Mouse (Mus musculus): ENCODE data around the gene Hivep3. TPM values are rescaled to one million over a fixed set of nuclear protein-coding genes. Genes with fewer than 3 reads are reported as not detected.

The Hivep3 gene
- polyA plus RNA-seq, 1 experiment, result 40.0 TPM

DNA sequence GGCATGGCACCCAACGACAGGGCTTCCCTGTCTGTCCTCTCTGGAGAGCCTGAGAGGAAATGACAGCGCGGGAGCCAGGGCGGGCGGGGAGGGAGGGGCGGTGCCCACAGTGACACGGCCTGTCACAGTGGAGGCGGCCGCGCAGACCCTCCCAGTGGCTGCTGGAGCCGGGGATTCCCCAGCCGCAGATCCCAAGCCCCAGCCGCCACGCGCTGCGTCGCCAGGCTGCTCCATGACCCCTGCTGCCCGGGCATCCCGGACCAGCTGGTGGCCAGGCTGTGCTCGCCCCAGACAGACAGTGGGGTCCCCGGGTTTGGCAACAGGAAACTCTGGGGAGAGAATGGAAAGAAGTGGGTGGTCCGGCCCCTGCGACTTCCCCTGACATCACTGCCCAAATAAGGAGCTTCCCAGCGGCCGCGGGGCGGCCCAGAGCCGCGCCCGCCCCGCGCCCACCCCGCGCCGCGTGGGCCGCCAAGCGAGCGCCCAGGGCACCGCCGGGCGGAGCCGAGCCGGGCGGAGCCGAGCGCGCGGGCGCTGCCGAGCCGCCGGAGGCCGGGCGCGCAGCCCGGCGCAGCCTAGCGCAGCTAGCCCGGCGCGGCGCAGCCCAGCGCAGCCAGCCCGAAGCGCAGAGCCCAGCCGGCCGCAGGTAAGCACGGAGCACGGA is 298.9 kb downstream of the Hivep3 start:
- Histone ChIP-seq H3K36me3 (ENCODE audit: control insufficient read depth, insufficient read depth, low read length) (no peaks in the 10 kb centered on the region), H3K4me1 (replicated peaks; ENCODE audit: control insufficient read depth, insufficient read depth, low read length) (peaks cover 53% of the 10 kb centered on the region), H3K27me3 (ENCODE audit: control insufficient read depth, insufficient read depth, low read length) (no peaks in the 10 kb centered on the region), H3K4me3 (ENCODE audit: control insufficient read depth, insufficient read depth, low read length) (peak overlapping the region; percentile 66), H3K27ac (ENCODE audit: control insufficient read depth, insufficient read depth, low read length) (no peak overlapping the region; the same call in 1 of the 2 replicates)
- 13% methylated on average over 69 of the region's 70 CpGs for WGBS
- TF ChIP-seq CTCF (IDR thresholded peaks at IDR 0.05; ENCODE audit: borderline replicate concordance, control insufficient read depth, extremely low read depth, insufficient read depth, low read length, poor library complexity), result no peak
- TF ChIP-seq POLR2A (IDR thresholded peaks at IDR 0.05; ENCODE audit: control insufficient read depth, extremely low read depth, insufficient read depth, low read length, poor library complexity), result no peak
- DNase-seq, result peak; percentile 76

DNA sequence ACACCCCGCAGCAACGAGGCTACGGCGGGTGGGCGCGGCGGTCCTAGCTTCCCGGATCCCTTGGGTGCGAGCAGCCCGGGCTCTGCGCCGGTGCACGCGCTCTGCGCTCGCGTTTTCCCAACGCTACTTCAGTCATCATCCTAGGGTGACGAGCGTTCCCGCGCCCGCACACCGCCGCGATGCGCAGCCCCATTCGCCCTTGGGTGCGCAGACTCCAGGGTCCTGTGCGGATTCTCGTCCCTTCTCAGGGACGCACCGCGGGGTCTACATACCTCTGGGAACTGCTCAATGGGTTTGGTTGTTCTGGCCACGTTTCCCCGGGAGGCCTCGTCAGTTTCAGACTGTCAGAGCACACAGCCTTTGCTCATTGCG is 299.4 kb downstream of the Hivep3 start:
- WGBS, result under 1% methylated on average over 38 of the region's 38 CpGs
- DNase-seq, result no peak
- Histone ChIP-seq H3K27me3 (ENCODE audit: control insufficient read depth, insufficient read depth, low read length) (no peaks in the 10 kb centered on the region), H3K4me3 (ENCODE audit: control insufficient read depth, insufficient read depth, low read length) (peak overlapping the region; percentile 66), H3K4me1 (replicated peaks; ENCODE audit: control insufficient read depth, insufficient read depth, low read length) (peaks cover 53% of the 10 kb centered on the region), H3K36me3 (ENCODE audit: control insufficient read depth, insufficient read depth, low read length) (no peaks in the 10 kb centered on the region), H3K27ac (ENCODE audit: control insufficient read depth, insufficient read depth, low read length) (no peak overlapping the region)
- no peak for TF ChIP-seq POLR2A (IDR thresholded peaks at IDR 0.05; ENCODE audit: control insufficient read depth, extremely low read depth, insufficient read depth, low read length, poor library complexity)
- TF ChIP-seq CTCF (IDR thresholded peaks at IDR 0.05; ENCODE audit: borderline replicate concordance, control insufficient read depth, extremely low read depth, insufficient read depth, low read length, poor library complexity), result no peak

DNA sequence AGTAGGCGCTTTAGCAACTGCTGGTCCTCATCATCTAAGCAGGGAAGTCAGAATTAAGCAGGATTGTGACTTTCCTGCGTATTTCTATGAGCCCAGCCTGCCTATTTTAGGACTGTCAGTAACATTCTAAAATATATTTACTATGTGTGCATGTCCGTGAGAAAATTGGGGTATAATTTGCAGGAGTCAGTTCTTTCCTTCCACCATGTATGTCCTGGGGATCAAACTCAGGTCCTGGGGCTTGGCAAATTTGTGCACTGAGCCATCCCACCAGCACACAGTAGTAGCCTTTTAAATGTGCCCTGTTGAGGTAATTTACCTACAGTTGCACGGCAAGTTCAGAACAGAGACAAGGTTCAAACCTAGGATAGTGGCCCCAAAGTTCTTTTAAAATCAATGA is 302.7 kb downstream of the Hivep3 start:
- H3K27me3 ChIP-seq (ENCODE audit: control insufficient read depth, insufficient read depth, low read length), result no peaks in the 10 kb centered on the region
- DNase-seq, result no peak
- H3K4me1 ChIP-seq (replicated peaks; ENCODE audit: control insufficient read depth, insufficient read depth, low read length), result peaks cover 63% of the 10 kb centered on the region
- no peak overlapping the region for H3K4me3 ChIP-seq (ENCODE audit: control insufficient read depth, insufficient read depth, low read length)
- WGBS, result 93% methylated on average over 4 of the region's 4 CpGs
- TF ChIP-seq POLR2A (IDR thresholded peaks at IDR 0.05; ENCODE audit: control insufficient read depth, extremely low read depth, insufficient read depth, low read length, poor library complexity) (no peak), CTCF (IDR thresholded peaks at IDR 0.05; ENCODE audit: borderline replicate concordance, control insufficient read depth, extremely low read depth, insufficient read depth, low read length, poor library complexity) (no peak)
- no peaks in the 10 kb centered on the region for H3K36me3 ChIP-seq (ENCODE audit: control insufficient read depth, insufficient read depth, low read length)
- H3K27ac ChIP-seq (ENCODE audit: control insufficient read depth, insufficient read depth, low read length), result no peak overlapping the region

DNA sequence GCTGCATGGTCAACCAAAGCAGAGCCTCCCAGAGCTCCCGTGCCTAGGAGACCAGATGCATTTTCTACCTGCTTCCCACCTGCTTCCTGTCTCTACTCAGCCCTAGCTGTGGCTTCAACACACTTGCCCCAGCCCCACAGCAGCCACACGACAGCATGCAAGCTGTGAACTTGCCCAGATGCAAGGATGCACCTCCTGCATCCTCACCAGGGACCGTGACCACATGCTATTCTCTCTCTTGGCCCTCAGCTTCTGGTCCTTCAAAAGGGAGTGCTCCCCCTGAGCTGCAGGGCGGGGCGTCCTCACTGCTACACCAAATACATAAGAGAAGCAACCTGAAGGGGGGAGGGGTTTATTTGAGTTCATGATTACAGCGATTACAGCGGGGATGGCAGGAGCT is 303.4 kb downstream of the Hivep3 start:
- peak; percentile 39 for DNase-seq
- Histone ChIP-seq H3K27ac (ENCODE audit: control insufficient read depth, insufficient read depth, low read length) (no peak overlapping the region), H3K27me3 (ENCODE audit: control insufficient read depth, insufficient read depth, low read length) (no peaks in the 10 kb centered on the region), H3K4me1 (replicated peaks; ENCODE audit: control insufficient read depth, insufficient read depth, low read length) (peaks cover 64% of the 10 kb centered on the region), H3K36me3 (ENCODE audit: control insufficient read depth, insufficient read depth, low read length) (no peaks in the 10 kb centered on the region), H3K4me3 (ENCODE audit: control insufficient read depth, insufficient read depth, low read length) (no peak overlapping the region)
- WGBS, result 14% methylated on average over 7 of the region's 7 CpGs
- TF ChIP-seq POLR2A (IDR thresholded peaks at IDR 0.05; ENCODE audit: control insufficient read depth, extremely low read depth, insufficient read depth, low read length, poor library complexity) (no peak), CTCF (IDR thresholded peaks at IDR 0.05; ENCODE audit: borderline replicate concordance, control insufficient read depth, extremely low read depth, insufficient read depth, low read length, poor library complexity) (no peak)

DNA sequence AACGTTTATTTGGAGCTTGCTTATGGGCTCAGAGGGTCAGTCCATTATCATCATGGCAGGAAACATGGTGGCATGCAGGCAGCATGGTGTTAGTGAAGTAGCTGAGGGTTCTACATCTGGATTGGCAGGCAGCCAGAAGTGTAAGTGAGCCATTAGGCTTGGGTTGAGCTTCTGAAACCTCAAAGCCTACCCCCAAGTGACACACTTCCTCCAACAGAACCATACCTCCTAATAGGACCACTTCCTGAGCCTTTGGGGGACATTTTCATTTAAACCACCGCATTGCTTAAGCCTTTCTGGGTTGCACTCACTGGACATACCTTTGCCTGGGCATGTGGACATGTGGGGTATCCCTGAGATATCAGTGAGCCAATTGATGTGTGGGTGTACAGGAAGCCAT is 307.9 kb downstream of the Hivep3 start:
- Histone ChIP-seq H3K27me3 (ENCODE audit: control insufficient read depth, insufficient read depth, low read length) (no peaks in the 10 kb centered on the region), H3K36me3 (ENCODE audit: control insufficient read depth, insufficient read depth, low read length) (no peaks in the 10 kb centered on the region), H3K4me3 (ENCODE audit: control insufficient read depth, insufficient read depth, low read length) (no peak overlapping the region), H3K4me1 (replicated peaks; ENCODE audit: control insufficient read depth, insufficient read depth, low read length) (peaks cover 47% of the 10 kb centered on the region), H3K27ac (ENCODE audit: control insufficient read depth, insufficient read depth, low read length) (no peak overlapping the region)
- no peak for DNase-seq
- TF ChIP-seq CTCF (IDR thresholded peaks at IDR 0.05; ENCODE audit: borderline replicate concordance, control insufficient read depth, extremely low read depth, insufficient read depth, low read length, poor library complexity), result no peak
- no peak for TF ChIP-seq POLR2A (IDR thresholded peaks at IDR 0.05; ENCODE audit: control insufficient read depth, extremely low read depth, insufficient read depth, low read length, poor library complexity)
- WGBS, result 48% methylated on average over 2 of the region's 2 CpGs

DNA sequence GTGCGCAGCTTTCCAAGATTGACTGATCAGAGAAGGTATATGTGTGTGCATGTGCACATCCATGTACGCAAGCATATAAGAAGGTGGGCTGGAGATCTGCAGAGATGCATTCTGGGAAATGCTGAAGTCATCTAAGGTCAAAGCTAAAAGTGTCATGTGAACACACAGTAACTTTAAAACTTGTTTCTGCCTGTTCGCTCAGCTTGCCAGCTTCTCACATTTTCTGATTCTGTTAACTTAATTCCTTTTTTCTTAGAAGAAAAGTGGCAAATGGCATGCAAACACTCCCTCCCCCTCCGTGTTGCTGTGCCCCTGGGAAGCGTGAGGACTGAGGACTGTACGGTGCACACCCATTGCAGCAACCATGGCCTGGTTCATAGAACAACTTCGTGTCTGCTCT is 308.9 kb downstream of the Hivep3 start:
- no peak overlapping the region for H3K4me3 ChIP-seq (ENCODE audit: control insufficient read depth, insufficient read depth, low read length)
- no peaks in the 10 kb centered on the region for H3K36me3 ChIP-seq (ENCODE audit: control insufficient read depth, insufficient read depth, low read length)
- DNase-seq, result no peak
- TF ChIP-seq POLR2A (IDR thresholded peaks at IDR 0.05; ENCODE audit: control insufficient read depth, extremely low read depth, insufficient read depth, low read length, poor library complexity) (no peak), CTCF (IDR thresholded peaks at IDR 0.05; ENCODE audit: borderline replicate concordance, control insufficient read depth, extremely low read depth, insufficient read depth, low read length, poor library complexity) (no peak)
- H3K27ac ChIP-seq (ENCODE audit: control insufficient read depth, insufficient read depth, low read length), result no peak overlapping the region
- H3K4me1 ChIP-seq (replicated peaks; ENCODE audit: control insufficient read depth, insufficient read depth, low read length), result peaks cover 39% of the 10 kb centered on the region
- 95% methylated on average over 7 of the region's 7 CpGs for WGBS
- H3K27me3 ChIP-seq (ENCODE audit: control insufficient read depth, insufficient read depth, low read length), result no peaks in the 10 kb centered on the region

GRCm38 (mm10) chr4:120044612-120045011 is 311.0 kb downstream of the Hivep3 start:
- DNase-seq, result peak; percentile 39
- no peaks in the 10 kb centered on the region for H3K36me3 ChIP-seq (ENCODE audit: control insufficient read depth, insufficient read depth, low read length)
- 55% methylated on average over 5 of the region's 5 CpGs for WGBS

More at GRCm38 (mm10) chr4:120044612-120045011, 311.0 kb downstream of the Hivep3 start:
- Histone ChIP-seq H3K4me1 (replicated peaks; ENCODE audit: control insufficient read depth, insufficient read depth, low read length) (peaks cover 31% of the 10 kb centered on the region), H3K27ac (ENCODE audit: control insufficient read depth, insufficient read depth, low read length) (no peak overlapping the region), H3K4me3 (ENCODE audit: control insufficient read depth, insufficient read depth, low read length) (no peak overlapping the region), H3K27me3 (ENCODE audit: control insufficient read depth, insufficient read depth, low read length) (no peaks in the 10 kb centered on the region)
- TF ChIP-seq CTCF (IDR thresholded peaks at IDR 0.05; ENCODE audit: borderline replicate concordance, control insufficient read depth, extremely low read depth, insufficient read depth, low read length, poor library complexity) (no peak), POLR2A (IDR thresholded peaks at IDR 0.05; ENCODE audit: control insufficient read depth, extremely low read depth, insufficient read depth, low read length, poor library complexity) (no peak)

Measured in thymus, adult 2 months (tissue).